Mouse (Mus musculus) kidney, embryonic 16.5 days (tissue): ENCODE measurements around the gene Rarres1. TPM values are rescaled to one million over a fixed set of nuclear protein-coding genes. Genes with fewer than 3 reads are reported as not detected.
A peak's percentile ranks its signal among the peaks of the same experiment; 100 is the strongest.

Experiments used
- ATAC-seq: fragments of 200-750 bp; cut with Nextera tagmentation; 2 replicates; pipeline ENCODE4 v1.8.0; 2017; ENCODE audit warnings: moderate TSS enrichment; ENCODE audit not compliant: low FRiP score, low TSS enrichment
- H3K27ac ChIP-seq: fragments of 300-500 bp; sonication (generic); 2 replicates; pipeline ENCODE4 v1.5.1; 2014; ENCODE audit warnings: low read length
- H3K27me3 ChIP-seq: fragments of 300-500 bp; sonication (generic); 2 replicates; pipeline ENCODE4 v1.6.1; 2014; ENCODE audit warnings: low read length, control low read depth, mixed read lengths; ENCODE audit not compliant: insufficient read depth
- H3K36me3 ChIP-seq: fragments of 300-500 bp; sonication (generic); 2 replicates; pipeline ENCODE4 v1.6.1; 2014; ENCODE audit warnings: low read length, control low read depth, mixed read lengths; ENCODE audit not compliant: insufficient read depth
- H3K4me1 ChIP-seq: fragments of 300-500 bp; sonication (generic); 2 replicates; pipeline ENCODE4 v1.6.1; 2014; ENCODE audit warnings: low read length, control low read depth, mixed read lengths; ENCODE audit not compliant: insufficient read depth
- H3K4me2 ChIP-seq: fragments of 300-500 bp; sonication (generic); replicated peaks from 2 replicates; pipeline ENCODE4 v1.6.1; 2014; ENCODE audit warnings: low read depth, low read length
- H3K4me3 ChIP-seq: fragments of 300-500 bp; sonication (generic); 2 replicates; pipeline ENCODE4 v1.5.1; 2014; ENCODE audit warnings: mild to moderate bottlenecking, low read length
- H3K9ac ChIP-seq: fragments of 300-500 bp; sonication (generic); replicated peaks from 2 replicates; pipeline ENCODE4 v1.6.1; 2014; ENCODE audit warnings: low read length
- H3K9me3 ChIP-seq: fragments of 300-500 bp; sonication (generic); 2 replicates; pipeline ENCODE4 v1.6.1; 2016; ENCODE audit warnings: low read length, control low read depth
- WGBS: fragments of 180-500 bp; shearing (Covaris S2); extraction: QIAGEN DNeasy Blood & Tissue Kit; methylation state at CpG from one replicate; pipeline ENCODE4 v1.1.7; 2014; 5-methylcytosine and 5-hydroxymethylcytosine counted together
- polyA plus RNA-seq: library from polyadenylated mRNA; unstranded; fragments of >200 nt; fragmentation: Nextera tagmentation; extraction: Ambion mirVana; gene quantifications from 2 replicates; pipeline ENCODE4 v1.2.1, GENCODE M21; 2015

Rarres1 gene
- 3.5 and 4.6 TPM in 2 replicates for polyA plus RNA-seq

DNA sequence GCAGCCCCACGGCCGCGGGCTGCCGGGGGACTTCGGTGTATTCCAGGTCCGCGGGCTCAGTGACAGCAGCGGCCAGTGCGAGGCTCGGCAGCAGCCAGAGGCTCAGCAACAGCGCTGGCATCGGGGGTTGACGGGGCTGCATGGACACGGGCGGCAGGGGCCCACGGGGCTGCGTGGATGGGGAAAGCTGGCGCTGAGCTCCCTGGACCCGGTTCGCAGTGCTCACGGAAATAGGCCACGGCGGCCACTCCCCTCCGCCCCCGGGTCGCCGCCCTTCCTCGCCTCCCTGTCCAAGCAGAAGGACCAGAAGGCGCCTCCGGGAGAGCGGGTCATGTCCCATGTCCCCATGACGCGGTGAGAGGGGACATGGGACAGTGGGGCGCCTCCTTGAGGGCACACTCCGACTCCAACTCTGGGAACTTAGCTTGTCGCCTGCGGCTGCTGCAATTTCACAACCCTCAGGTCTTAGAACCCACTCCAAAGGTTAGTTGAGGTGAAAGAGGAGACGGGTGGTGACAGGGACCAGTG, at the start of gene Rarres1:
TSS of gene Rarres1 (minus strand) at position 250 of the 528 bp plus-strand sequence.
- H3K4me2 ChIP-seq = peak within 1 kb of the TSS; percentile 100
- no peaks in the 10 kb centered on the region for H3K36me3 ChIP-seq
- H3K9me3 ChIP-seq = no peaks in the 10 kb centered on the region
- peak; percentile 68 for ATAC-seq
- peaks cover 3% of the 10 kb centered on the region for H3K4me1 ChIP-seq
- H3K27me3 ChIP-seq = peaks cover 29% of the 10 kb centered on the region
- H3K4me3 ChIP-seq = peak within 1 kb of the TSS; percentile 63
- no peak within 1 kb of the TSS for H3K27ac ChIP-seq
- 1% methylated on average over 38 of the region's 38 CpGs for WGBS
- H3K9ac ChIP-seq = peak within 1 kb of the TSS; percentile 67

DNA sequence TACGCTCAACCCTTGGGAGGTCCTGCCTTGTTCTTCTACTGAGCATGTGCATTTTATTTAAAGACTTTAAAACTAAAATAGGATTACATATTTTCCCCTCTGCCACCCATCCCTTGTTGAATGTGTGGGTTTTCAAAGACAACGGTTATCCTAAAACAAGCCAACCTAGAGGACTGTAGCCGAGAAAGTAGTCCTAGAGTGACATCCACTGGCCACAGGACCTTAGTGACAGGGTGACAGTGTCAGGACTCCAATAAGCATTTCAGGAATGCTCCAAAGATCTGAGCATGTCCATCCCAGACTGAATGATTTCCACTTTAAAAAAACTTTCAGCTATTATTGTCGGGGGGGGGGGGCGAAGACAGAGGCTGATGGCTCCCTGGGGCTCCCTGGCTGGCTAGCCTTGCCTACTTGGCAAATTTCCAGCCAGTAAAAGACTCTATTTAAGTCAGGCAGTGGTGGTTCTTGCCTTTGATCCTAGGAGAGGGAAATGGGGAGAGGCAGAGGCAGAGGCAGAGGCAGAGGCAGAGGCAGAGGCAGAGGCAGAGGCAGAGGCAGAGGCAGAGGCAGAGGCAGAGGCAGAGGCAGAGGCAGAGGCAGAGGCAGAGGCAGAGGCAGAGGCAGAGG, 49.5 kb upstream of the Rarres1 start:
- no peak overlapping the region for H3K9ac ChIP-seq
- WGBS = 65% methylated on average over 5 of the region's 5 CpGs
- H3K4me1 ChIP-seq = no peaks in the 10 kb centered on the region
- no peak overlapping the region for H3K4me2 ChIP-seq
- H3K27me3 ChIP-seq = no peaks in the 10 kb centered on the region; the same call in 1 of the 2 replicates
- no peaks in the 10 kb centered on the region for H3K9me3 ChIP-seq
- no peak overlapping the region for H3K27ac ChIP-seq
- no peaks in the 10 kb centered on the region for H3K36me3 ChIP-seq
- H3K4me3 ChIP-seq = no peak overlapping the region
- no peak for ATAC-seq

DNA sequence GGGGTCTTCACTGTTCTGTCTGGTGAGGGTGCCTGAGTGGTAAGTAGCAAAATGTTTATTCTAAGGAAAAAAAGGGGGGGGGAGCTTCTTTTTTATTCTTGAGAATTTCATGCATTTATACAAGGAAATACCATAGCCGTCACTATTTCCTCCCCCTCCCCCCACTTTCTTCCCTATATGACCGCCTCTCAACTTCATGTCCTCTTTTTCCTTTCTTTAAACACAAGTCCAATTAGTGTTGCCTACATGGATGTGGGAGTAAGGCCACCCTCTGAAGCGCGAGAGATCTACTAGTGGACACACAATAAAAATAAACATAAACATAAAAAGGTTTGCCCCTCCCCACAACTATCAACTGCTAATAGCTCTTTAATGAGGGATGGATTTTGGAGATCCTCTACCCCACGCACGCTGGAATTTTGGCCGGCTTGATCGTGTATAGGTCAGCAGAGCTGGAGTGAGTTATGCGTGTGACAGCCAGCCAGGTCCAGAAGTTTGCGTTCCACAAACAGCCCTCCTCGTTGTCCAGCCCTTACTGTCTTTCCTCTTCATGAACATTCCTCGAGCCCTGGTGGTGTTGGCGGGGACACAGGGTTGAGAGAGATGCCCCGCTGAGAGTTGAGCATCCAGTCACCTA, 42.5 kb upstream of the Rarres1 start:
- Histone ChIP-seq H3K4me3 (no peak overlapping the region), H3K9ac (no peak overlapping the region), H3K27me3 (no peaks in the 10 kb centered on the region; the same call in 1 of the 2 replicates), H3K27ac (peak overlapping the region; percentile 36; the same call in 1 of the 2 replicates), H3K4me1 (peaks cover 3% of the 10 kb centered on the region; the same call in 1 of the 2 replicates), H3K4me2 (peak overlapping the region; percentile 42), H3K9me3 (no peaks in the 10 kb centered on the region), H3K36me3 (no peaks in the 10 kb centered on the region)
- peak; percentile 86; the same call in 1 of the 2 replicates for ATAC-seq
- WGBS = 50% methylated on average over 14 of the region's 14 CpGs

DNA sequence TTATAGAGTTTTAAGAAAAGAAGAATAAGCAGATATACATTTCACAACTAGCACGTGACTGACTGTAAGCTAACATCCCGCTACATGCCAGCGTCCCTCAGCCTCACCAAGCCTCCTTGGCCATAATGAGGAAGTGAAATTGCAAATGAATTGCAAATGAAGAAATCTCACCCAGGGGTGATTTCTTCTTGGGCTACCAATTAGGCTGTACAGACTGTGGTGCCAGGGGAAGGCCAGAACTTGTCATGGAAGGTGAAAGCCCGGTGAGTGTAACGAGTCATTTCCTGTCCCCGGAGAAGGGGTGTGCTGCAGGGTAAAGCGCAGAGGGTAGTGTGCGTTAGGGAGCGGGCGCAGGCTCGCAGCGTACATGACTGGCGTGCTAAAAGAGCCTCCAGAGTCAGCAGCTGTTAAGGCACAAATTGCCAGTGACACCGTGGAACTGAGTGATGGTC, 41.9 kb upstream of the Rarres1 start:
- Histone ChIP-seq H3K4me2 (peak overlapping the region; percentile 42), H3K4me3 (peak overlapping the region; percentile 10), H3K9me3 (no peaks in the 10 kb centered on the region), H3K27me3 (no peaks in the 10 kb centered on the region), H3K4me1 (peaks cover 3% of the 10 kb centered on the region; the same call in 1 of the 2 replicates), H3K36me3 (no peaks in the 10 kb centered on the region), H3K9ac (no peak overlapping the region), H3K27ac (0 out of 2 replicates have a peak overlapping the region, but pooled peaks have one; percentile 36)
- ATAC-seq = peak; percentile 44; the same call in 1 of the 2 replicates
- 44% methylated on average over 14 of the region's 14 CpGs for WGBS

DNA sequence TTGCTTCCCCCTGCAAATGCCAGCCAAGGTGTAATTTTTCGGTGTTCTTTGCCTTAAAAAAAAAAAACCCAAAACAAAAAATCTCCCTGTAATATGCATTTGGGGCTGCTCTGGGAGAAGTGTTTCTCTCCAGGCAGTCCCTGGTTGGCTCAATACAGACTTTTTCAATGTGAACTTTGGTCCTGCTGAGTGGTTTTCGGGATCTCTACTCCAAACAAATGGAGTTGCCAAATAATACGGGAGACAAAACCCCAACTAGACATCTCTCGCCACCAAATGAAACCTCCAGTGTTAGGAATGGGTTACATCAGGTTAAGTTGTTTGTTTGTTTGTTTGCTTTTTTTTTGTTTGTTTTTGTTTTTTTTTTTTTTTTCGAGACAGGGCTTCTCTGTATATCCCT, 39.9 kb upstream of the Rarres1 start:
- no peaks in the 10 kb centered on the region for H3K36me3 ChIP-seq
- no peak overlapping the region for H3K9ac ChIP-seq
- no peak overlapping the region for H3K4me3 ChIP-seq
- H3K4me2 ChIP-seq = no peak overlapping the region
- no peak for ATAC-seq
- H3K9me3 ChIP-seq = no peaks in the 10 kb centered on the region
- WGBS = 93% methylated on average over 5 of the region's 5 CpGs
- no peaks in the 10 kb centered on the region for H3K27me3 ChIP-seq
- H3K4me1 ChIP-seq = peaks cover 3% of the 10 kb centered on the region; the same call in 1 of the 2 replicates
- H3K27ac ChIP-seq = no peak overlapping the region

DNA sequence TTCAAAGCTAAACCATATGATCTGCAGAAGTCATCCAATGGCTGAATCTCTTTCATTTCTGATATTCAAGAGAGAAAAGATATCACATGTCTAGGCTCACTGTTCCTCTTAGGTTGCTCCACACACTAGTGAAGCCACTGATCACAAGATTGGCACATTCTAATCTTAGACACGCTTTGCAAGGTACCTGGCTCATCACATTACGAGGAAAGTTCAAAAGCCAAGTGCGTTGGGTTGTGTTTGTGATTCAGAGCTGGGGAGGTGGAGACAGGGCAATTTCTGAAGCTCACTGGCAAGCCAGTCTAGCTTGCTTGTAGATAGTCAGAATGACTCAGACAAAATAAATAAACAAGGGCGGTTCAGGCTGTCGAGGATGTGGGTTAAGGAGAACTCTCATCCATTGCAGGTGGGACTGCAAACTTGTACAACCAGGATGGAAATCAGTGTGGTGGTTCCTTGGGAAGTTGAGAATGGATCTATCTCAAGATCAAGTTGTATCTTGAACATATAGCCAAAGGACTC, 38.7 kb upstream of the Rarres1 start:
- Histone ChIP-seq H3K27ac (no peak overlapping the region), H3K27me3 (no peaks in the 10 kb centered on the region), H3K9ac (no peak overlapping the region), H3K4me2 (no peak overlapping the region), H3K4me3 (no peak overlapping the region), H3K36me3 (no peaks in the 10 kb centered on the region), H3K4me1 (peaks cover 3% of the 10 kb centered on the region; the same call in 1 of the 2 replicates), H3K9me3 (no peaks in the 10 kb centered on the region)
- ATAC-seq = no peak
- WGBS = 81% methylated on average over 5 of the region's 5 CpGs

DNA sequence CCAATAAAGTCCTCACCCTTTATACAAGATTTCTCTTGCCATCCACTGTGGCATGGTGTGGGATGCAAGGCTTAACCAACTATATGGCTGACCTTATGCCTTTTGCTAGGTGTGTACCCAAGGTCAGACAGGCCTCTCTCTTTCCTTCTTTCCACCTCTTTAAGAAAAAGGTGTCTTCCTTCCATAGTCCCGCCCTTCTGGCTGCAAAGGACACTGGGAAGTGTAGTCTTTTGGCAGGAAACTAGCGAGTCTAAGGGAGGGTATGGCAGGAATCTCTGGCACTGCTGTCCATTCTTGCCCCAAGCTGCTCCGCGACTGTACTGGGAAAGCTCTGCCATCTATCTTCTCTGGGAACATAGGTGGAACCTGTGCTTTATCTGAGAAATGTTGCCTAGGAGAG, 38.0 kb upstream of the Rarres1 start:
- Histone ChIP-seq H3K36me3 (no peaks in the 10 kb centered on the region), H3K9me3 (no peaks in the 10 kb centered on the region), H3K4me2 (no peak overlapping the region), H3K4me3 (no peak overlapping the region), H3K4me1 (peaks cover 3% of the 10 kb centered on the region; the same call in 1 of the 2 replicates), H3K27ac (no peak overlapping the region), H3K9ac (no peak overlapping the region), H3K27me3 (no peaks in the 10 kb centered on the region)
- no peak for ATAC-seq
- 48% methylated on average over 4 of the region's 4 CpGs for WGBS

DNA sequence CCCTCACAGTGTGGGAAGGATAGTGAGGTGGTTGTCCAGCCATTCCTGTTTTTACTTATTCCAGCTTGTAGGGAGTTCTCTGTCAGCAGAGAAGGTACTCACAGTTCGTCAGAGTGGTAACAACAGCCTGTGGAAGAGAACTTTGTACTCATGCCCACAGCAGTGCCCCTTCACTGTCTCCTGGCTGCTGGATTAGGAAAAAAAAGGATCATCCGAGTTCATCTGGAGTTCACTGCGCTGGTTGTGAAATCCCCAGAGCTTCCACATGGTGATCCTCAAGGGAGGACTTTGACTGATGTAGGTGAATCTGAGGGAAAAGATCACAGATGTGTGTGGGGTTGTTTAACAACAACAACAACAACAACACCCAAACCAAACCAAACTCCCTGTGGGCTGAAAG, 35.9 kb upstream of the Rarres1 start:
- no peak for ATAC-seq
- Histone ChIP-seq H3K27me3 (no peaks in the 10 kb centered on the region), H3K4me2 (no peak overlapping the region), H3K36me3 (no peaks in the 10 kb centered on the region), H3K4me3 (no peak overlapping the region), H3K9ac (no peak overlapping the region), H3K27ac (no peak overlapping the region), H3K9me3 (no peaks in the 10 kb centered on the region), H3K4me1 (no peaks in the 10 kb centered on the region)
- 60% methylated on average over 3 of the region's 3 CpGs for WGBS

DNA sequence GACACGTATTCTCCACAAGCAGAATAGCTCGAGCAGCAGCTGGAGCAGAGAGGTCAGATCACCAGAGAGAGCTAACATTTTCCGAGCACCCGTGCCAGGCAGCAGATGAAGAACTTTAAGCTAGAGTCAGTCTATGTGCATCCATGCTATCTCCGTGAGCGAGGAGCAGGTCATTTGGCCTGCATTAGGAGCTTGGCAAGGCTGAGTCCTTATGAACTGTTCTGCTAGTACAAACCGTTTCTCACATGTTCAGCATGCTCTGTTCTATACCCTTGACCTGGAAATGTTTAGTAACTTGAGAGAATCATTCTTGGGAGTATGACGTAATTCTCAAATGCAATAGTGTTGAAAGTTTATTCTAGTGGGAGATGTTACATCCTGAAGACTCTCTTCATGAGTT, 28.3 kb upstream of the Rarres1 start:
- Histone ChIP-seq H3K4me2 (no peak overlapping the region), H3K4me3 (no peak overlapping the region), H3K36me3 (no peaks in the 10 kb centered on the region), H3K27ac (no peak overlapping the region), H3K9me3 (no peaks in the 10 kb centered on the region), H3K4me1 (no peaks in the 10 kb centered on the region), H3K9ac (no peak overlapping the region), H3K27me3 (no peaks in the 10 kb centered on the region)
- ATAC-seq = no peak
- WGBS = 72% methylated on average over 8 of the region's 8 CpGs
